In the genomic region with DNA sequence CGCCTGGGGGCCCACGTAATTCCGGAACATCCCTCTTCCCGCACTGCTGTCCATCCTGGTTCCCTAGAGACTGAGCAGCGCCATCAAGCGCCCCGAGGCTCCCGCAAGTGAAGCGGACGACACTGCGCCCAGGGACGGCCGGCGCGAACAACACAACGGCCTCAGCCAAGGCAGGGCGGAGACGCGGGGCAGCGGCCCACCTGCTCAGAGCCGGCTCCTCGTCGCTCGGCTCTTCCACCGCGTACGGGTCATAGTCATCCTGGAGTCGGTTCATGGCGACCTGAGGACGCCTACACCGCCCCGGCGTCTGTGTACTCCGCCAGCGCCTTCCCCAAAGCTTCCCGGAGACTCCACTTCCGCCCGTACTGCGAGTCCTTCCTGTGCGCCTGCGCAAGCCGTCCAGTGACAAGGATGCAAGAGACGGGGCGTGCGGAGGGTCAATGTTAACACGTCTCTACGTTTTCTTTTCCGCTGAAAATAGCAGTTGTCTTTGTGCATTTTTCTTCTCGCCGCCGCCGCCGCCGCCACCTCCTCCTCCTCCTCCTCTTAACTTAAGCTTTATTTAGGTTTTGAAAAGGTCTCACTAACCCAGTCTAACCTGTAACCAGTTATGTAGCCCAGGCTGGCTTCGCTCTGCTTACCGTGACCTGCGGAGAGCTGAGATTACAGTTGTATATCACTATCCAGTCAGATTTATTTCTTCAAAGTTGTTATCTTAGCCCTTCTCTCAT, we compare ENCODE assay signal across 8 mouse cellular contexts. TPM values are rescaled to one million over a fixed set of nuclear protein-coding genes. Genes with fewer than 3 reads are reported as not detected.
DNase-seq lines count a peak whose midpoint lies in the region; ATAC-seq and TF ChIP-seq lines count a peak whose summit lies in the region.

A gene (minus strand): TSS at position 387 of the 731 bp plus-strand sequence.

- no peaks in the 10 kb centered on the region for H3K27me3 ChIP-seq in embryonic facial prominence, embryonic 14.5 days (replicated peaks; ENCODE audit: control insufficient read depth, insufficient read depth, low read length)
- no peaks in the 10 kb centered on the region for H3K27me3 ChIP-seq in limb, embryonic 14.5 days (ENCODE audit: control insufficient read depth, insufficient read depth, low read length)
- no peaks in the 10 kb centered on the region for H3K27me3 ChIP-seq in midbrain, postnatal 0 days (ENCODE audit: insufficient read depth, low read length)

- peak within 1 kb of the TSS; percentile 76 for H3K4me2 ChIP-seq in embryonic facial prominence, embryonic 14.5 days (ENCODE audit: low read depth, low read length)
- peak within 1 kb of the TSS; percentile 70 for H3K4me2 ChIP-seq in limb, embryonic 14.5 days (replicated peaks; ENCODE audit: low read depth, low read length, severe bottlenecking)
- H3K4me2 ChIP-seq in midbrain, postnatal 0 days (ENCODE audit: low read depth, low read length, poor library complexity, severe bottlenecking), result peak within 1 kb of the TSS; percentile 63

- peak within 1 kb of the TSS; percentile 98 for H3K27ac ChIP-seq in embryonic facial prominence, embryonic 14.5 days (replicated peaks; ENCODE audit: low read depth, low read length)
- H3K27ac ChIP-seq in limb, embryonic 14.5 days (replicated peaks; ENCODE audit: low read depth, low read length), result peak within 1 kb of the TSS; percentile 90
- peak within 1 kb of the TSS; percentile 97 for H3K27ac ChIP-seq in midbrain, postnatal 0 days (ENCODE audit: low read depth, low read length)

- H3K9me3 ChIP-seq in embryonic facial prominence, embryonic 14.5 days (ENCODE audit: control insufficient read depth, low read length), result no peaks in the 10 kb centered on the region
- H3K9me3 ChIP-seq in limb, embryonic 14.5 days (ENCODE audit: control insufficient read depth, low read length), result no peaks in the 10 kb centered on the region
- no peaks in the 10 kb centered on the region for H3K9me3 ChIP-seq in midbrain, postnatal 0 days (ENCODE audit: low read length)

- WGBS in embryonic facial prominence, embryonic 14.5 days, result under 1% methylated on average over 36 of the region's 57 CpGs
- 2% methylated on average over 57 of the region's 57 CpGs for WGBS in limb, embryonic 14.5 days
- WGBS in midbrain, postnatal 0 days, result under 1% methylated on average over 57 of the region's 57 CpGs

- peak within 1 kb of the TSS; percentile 88 for H3K9ac ChIP-seq in embryonic facial prominence, embryonic 14.5 days (ENCODE audit: low read depth, low read length)
- H3K9ac ChIP-seq in limb, embryonic 14.5 days (ENCODE audit: low read depth, low read length, severe bottlenecking), result peak within 1 kb of the TSS; percentile 85
- peak within 1 kb of the TSS; percentile 93 for H3K9ac ChIP-seq in midbrain, postnatal 0 days (replicated peaks; ENCODE audit: low read length, poor library complexity, severe bottlenecking)

- ATAC-seq in embryonic facial prominence, embryonic 14.5 days (ENCODE audit: low read depth), result peak; percentile 93
- ATAC-seq in limb, embryonic 14.5 days (ENCODE audit: low FRiP score, low read depth), result peak; percentile 83
- ATAC-seq in midbrain, postnatal 0 days (ENCODE audit: low FRiP score), result peak; percentile 90

- peak; percentile 98 for DNase-seq in 3T3-L1 (ENCODE audit: low read depth, low spot score)
- DNase-seq in adrenal gland, postnatal 4 days (ENCODE audit: low spot score in 2 of 2), result peak; percentile 89 to 92
- peak; percentile 99 for DNase-seq in embryonic facial prominence, embryonic 14.5 days (ENCODE audit: low spot score)
- DNase-seq in heart, adult 8-10 months (ENCODE audit: low spot score), result peak; percentile 97
- DNase-seq in kidney, adult 9 months, result peak; percentile 97
- DNase-seq in limb, embryonic 14.5 days (ENCODE audit: low spot score), result peak; percentile 96
- DNase-seq in midbrain, postnatal 0 days (ENCODE audit: low spot score), result peak; percentile 98
- DNase-seq in spleen, postnatal 14 days (ENCODE audit: low spot score in 2 of 2), result peak; percentile 86 to 90

- peak within 1 kb of the TSS; percentile 93 for H3K4me3 ChIP-seq in embryonic facial prominence, embryonic 14.5 days (ENCODE audit: low read depth, low read length)
- H3K4me3 ChIP-seq in limb, embryonic 14.5 days (replicated peaks; ENCODE audit: low read length), result peak within 1 kb of the TSS; percentile 91
- H3K4me3 ChIP-seq in midbrain, postnatal 0 days (ENCODE audit: low read depth, low read length), result peak within 1 kb of the TSS; percentile 83

- TF ChIP-seq CTCF in midbrain, postnatal 0 days (IDR thresholded peaks at IDR 0.05), result peak; percentile 48

- TF ChIP-seq POLR2A in limb, embryonic 14.5 days (IDR thresholded peaks at IDR 0.05; ENCODE audit: borderline replicate concordance, extremely low read depth, insufficient read depth, insufficient read length), result peak; percentile 71; the same call in 1 of the 2 replicates

- peaks cover 21% of the 10 kb centered on the region for H3K36me3 ChIP-seq in embryonic facial prominence, embryonic 14.5 days (ENCODE audit: control insufficient read depth, insufficient read depth, low read length)
- H3K36me3 ChIP-seq in limb, embryonic 14.5 days (ENCODE audit: control insufficient read depth, insufficient read depth, low read length), result peaks cover 16% of the 10 kb centered on the region
- peaks cover 8% of the 10 kb centered on the region; the same call in 1 of the 2 replicates for H3K36me3 ChIP-seq in midbrain, postnatal 0 days (ENCODE audit: insufficient read depth, low read length)

- no peaks in the 10 kb centered on the region; the same call in 1 of the 2 replicates for H3K4me1 ChIP-seq in embryonic facial prominence, embryonic 14.5 days (ENCODE audit: control insufficient read depth, insufficient read depth, low read length)
- H3K4me1 ChIP-seq in limb, embryonic 14.5 days (ENCODE audit: control insufficient read depth, insufficient read depth, low read length), result peaks cover 4% of the 10 kb centered on the region; the same call in 1 of the 2 replicates
- H3K4me1 ChIP-seq in midbrain, postnatal 0 days (ENCODE audit: insufficient read depth, low read length), result no peaks in the 10 kb centered on the region

RNA-seq across cellular contexts. Expression of the gene that starts here (rescaled TPM):
- total RNA-seq in adrenal gland, postnatal 4 days (2021), result 10 to 100 TPM; 36.9 to 37.8 TPM
- polyA plus RNA-seq in embryonic facial prominence, embryonic 14.5 days (2014; fragmentation: Nextera tagmentation; extraction: Ambion mirVana), result 59.0 and 63.2 TPM in 2 replicates
- 10 to 100 TPM; 21.0 to 23.1 (median 21.7) TPM for total RNA-seq in heart, adult 8-10 months (2022)
- 13.2 and 19.5 TPM in 2 replicates for polyA plus RNA-seq in limb, embryonic 14.5 days (2012; rRNA removed)
- 64.3 and 68.7 TPM in 2 replicates for polyA plus RNA-seq in limb, embryonic 14.5 days (2014; fragmentation: Nextera tagmentation; extraction: Ambion mirVana)
- 24.3 and 32.9 TPM in 2 replicates for total RNA-seq in midbrain, postnatal 0 days (2014; rRNA removed)
- 89.8 and 104 TPM in 2 replicates for polyA plus RNA-seq in midbrain, postnatal 0 days (2015; fragmentation: Nextera tagmentation; extraction: Ambion mirVana)

Comparison
In these comparisons a context has a peak if more than half of its experiments do, and no peak if none do; other contexts are left out.
1. Peak in every context shown above with its lines: DNase-seq, ATAC-seq, H3K4me3 ChIP-seq and H3K27ac ChIP-seq.